Mouse (Mus musculus): ENCODE measurements around the gene Mea1. TPM values are rescaled to one million over a fixed set of nuclear protein-coding genes. Genes with fewer than 3 reads are reported as not detected.
A peak's percentile ranks its signal among the peaks of the same experiment; 100 is the strongest.

Gene Mea1
- polyA plus RNA-seq, 1 experiment from 2014 or later, result 169 TPM

DNA sequence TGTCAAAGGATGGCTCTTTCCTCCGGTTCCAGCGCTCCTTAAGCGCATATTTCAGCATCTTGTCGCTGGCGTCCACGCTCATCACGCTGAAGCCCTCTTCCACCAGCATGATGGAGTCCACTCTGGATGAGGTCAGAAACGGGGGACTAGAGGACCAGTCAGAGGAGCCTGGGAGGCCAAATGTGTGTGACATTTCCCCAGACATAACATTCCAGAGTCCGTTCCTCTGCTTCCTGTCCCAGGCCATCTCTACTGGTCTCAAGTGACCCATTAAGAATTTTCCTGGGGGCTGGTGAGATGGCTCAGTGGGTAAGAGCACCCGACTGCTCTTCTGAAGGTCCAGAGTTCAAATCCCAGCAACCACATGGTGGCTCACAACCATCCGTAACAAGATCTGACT is 48.7 kb downstream of the Mea1 start:
- peaks cover 10% of the 10 kb centered on the region; the same call in 1 of the 2 replicates for H3K36me3 ChIP-seq (ENCODE audit: control insufficient read depth, insufficient read depth, low read length)
- ATAC-seq, result no peak
- H3K4me1 ChIP-seq (ENCODE audit: control insufficient read depth, insufficient read depth, low read length), result peaks cover 8% of the 10 kb centered on the region
- no peak overlapping the region for H3K4me2 ChIP-seq (ENCODE audit: low read depth, low read length)
- H3K27me3 ChIP-seq (replicated peaks; ENCODE audit: control insufficient read depth, insufficient read depth, low read length), result 0 out of 2 replicates have a peak, but pooled peaks cover 5% of the 10 kb centered on the region
- no peak overlapping the region for H3K9ac ChIP-seq (ENCODE audit: low read depth, low read length)
- H3K4me3 ChIP-seq (ENCODE audit: low read length), result no peak overlapping the region
- no peak overlapping the region for H3K27ac ChIP-seq (ENCODE audit: low read length)
- WGBS, result 90% methylated on average over 11 of the region's 11 CpGs
- no peaks in the 10 kb centered on the region for H3K9me3 ChIP-seq (ENCODE audit: control insufficient read depth, low read length)

DNA sequence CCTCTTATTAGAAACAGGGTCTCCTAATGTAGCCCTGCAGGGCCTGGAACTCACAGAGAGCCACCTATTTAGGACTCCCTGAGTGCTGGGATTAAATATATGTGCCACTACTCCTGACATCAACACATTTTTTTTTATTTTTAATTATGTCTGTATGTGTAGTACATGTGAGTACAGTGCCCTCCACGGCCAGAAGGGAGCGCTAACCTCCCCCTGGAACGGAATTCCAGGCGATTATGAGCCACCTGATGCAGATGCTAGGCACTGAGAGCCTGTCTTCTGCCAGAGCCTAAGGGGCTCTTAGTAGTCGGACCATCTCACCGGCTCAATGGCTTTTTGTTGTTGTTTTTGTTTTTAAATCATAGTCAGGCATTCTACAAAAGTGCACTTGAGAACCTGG is 49.4 kb downstream of the Mea1 start:
- ATAC-seq, result no peak
- Histone ChIP-seq H3K4me3 (ENCODE audit: low read length) (no peak overlapping the region), H3K27me3 (replicated peaks; ENCODE audit: control insufficient read depth, insufficient read depth, low read length) (0 out of 2 replicates have a peak, but pooled peaks cover 5% of the 10 kb centered on the region), H3K4me1 (ENCODE audit: control insufficient read depth, insufficient read depth, low read length) (peaks cover 8% of the 10 kb centered on the region), H3K36me3 (ENCODE audit: control insufficient read depth, insufficient read depth, low read length) (peaks cover 8% of the 10 kb centered on the region; the same call in 1 of the 2 replicates), H3K9ac (ENCODE audit: low read depth, low read length) (no peak overlapping the region), H3K9me3 (ENCODE audit: control insufficient read depth, low read length) (no peaks in the 10 kb centered on the region), H3K27ac (ENCODE audit: low read length) (no peak overlapping the region), H3K4me2 (ENCODE audit: low read depth, low read length) (no peak overlapping the region)
- WGBS, result 47% methylated on average over 6 of the region's 6 CpGs

DNA sequence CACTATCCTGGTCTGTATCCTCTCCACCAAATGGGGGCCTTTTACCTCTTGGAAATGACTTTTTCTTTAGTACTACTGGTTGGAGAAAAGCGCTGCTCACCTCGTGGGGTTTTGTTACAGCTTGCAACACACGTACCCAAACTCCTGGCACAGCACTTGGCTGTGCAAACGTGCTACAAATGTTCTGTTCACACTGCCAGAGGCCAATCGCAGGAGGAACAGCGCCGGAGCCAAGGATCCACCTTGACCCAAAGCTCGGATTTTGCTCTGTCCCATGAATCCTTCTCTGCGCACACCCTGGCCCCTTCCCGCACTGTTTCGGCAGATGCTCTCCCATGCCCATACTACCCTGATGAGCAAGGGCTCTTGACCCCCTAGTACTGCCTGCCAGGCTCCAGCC is 49.9 kb downstream of the Mea1 start:
- peak overlapping the region; percentile 63 for H3K4me2 ChIP-seq (ENCODE audit: low read depth, low read length)
- H3K36me3 ChIP-seq (ENCODE audit: control insufficient read depth, insufficient read depth, low read length), result peaks cover 5% of the 10 kb centered on the region; the same call in 1 of the 2 replicates
- no peak overlapping the region for H3K27ac ChIP-seq (ENCODE audit: low read length)
- ATAC-seq, result no peak
- H3K9ac ChIP-seq (ENCODE audit: low read depth, low read length), result peak overlapping the region; percentile 60
- 48% methylated on average over 11 of the region's 11 CpGs for WGBS
- peak overlapping the region; percentile 42 for H3K4me3 ChIP-seq (ENCODE audit: low read length)
- 0 out of 2 replicates have a peak, but pooled peaks cover 5% of the 10 kb centered on the region for H3K27me3 ChIP-seq (replicated peaks; ENCODE audit: control insufficient read depth, insufficient read depth, low read length)
- peaks cover 8% of the 10 kb centered on the region for H3K4me1 ChIP-seq (ENCODE audit: control insufficient read depth, insufficient read depth, low read length)
- H3K9me3 ChIP-seq (ENCODE audit: control insufficient read depth, low read length), result no peaks in the 10 kb centered on the region

DNA sequence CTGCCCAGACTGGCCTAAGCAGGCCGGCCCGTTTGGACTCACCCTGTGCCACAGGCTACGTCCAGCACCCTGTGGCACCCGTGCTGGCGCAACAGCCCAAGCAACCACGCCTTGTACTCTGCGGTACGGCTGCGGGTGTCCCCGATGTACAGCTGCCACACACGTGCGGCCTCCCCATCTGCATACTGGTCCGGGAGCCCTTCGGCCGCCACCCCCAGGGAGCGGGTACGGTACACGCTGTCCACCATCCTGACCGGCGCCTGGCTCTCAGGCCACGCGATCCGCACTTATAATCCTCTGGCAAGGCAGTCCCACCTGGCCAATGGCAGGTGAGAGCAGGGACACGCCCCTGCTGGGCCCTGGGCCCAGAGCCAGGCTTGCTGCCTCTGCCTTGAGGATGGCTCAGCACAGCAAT is 50.3 kb downstream of the Mea1 start, which contains the start of gene Gnmt:
Gene Gnmt (minus strand): TSS at position 265 of the 415 bp plus-strand sequence.
- 14% methylated on average over 24 of the region's 24 CpGs for WGBS
- Histone ChIP-seq H3K27ac (ENCODE audit: low read length) (no peak within 1 kb of the TSS), H3K27me3 (replicated peaks; ENCODE audit: control insufficient read depth, insufficient read depth, low read length) (0 out of 2 replicates have a peak, but pooled peaks cover 5% of the 10 kb centered on the region), H3K4me3 (ENCODE audit: low read length) (peak within 1 kb of the TSS; percentile 42), H3K4me2 (ENCODE audit: low read depth, low read length) (peak within 1 kb of the TSS; percentile 63), H3K9me3 (ENCODE audit: control insufficient read depth, low read length) (no peaks in the 10 kb centered on the region), H3K9ac (ENCODE audit: low read depth, low read length) (peak within 1 kb of the TSS; percentile 60), H3K4me1 (ENCODE audit: control insufficient read depth, insufficient read depth, low read length) (peaks cover 8% of the 10 kb centered on the region), H3K36me3 (ENCODE audit: control insufficient read depth, insufficient read depth, low read length) (peaks cover under 1% of the 10 kb centered on the region; the same call in 1 of the 2 replicates)
- peak; percentile 86 for ATAC-seq

Other genes starting within 250 kb of the Mea1 start
- 0.16 and 0.35 TPM in 2 replicates for gene Crip3, start 249.9 kb upstream of the Mea1 start, polyA plus RNA-seq (2015; fragmentation: Nextera tagmentation; extraction: Ambion mirVana)
- gene Slc22a7, start 240.3 kb upstream of the Mea1 start, polyA plus RNA-seq (2015; fragmentation: Nextera tagmentation; extraction: Ambion mirVana), result not detected in 2 replicates
- 0.15 and 0.16 TPM in 2 replicates for gene Ttbk1, start 191.1 kb upstream of the Mea1 start, polyA plus RNA-seq (2015; fragmentation: Nextera tagmentation; extraction: Ambion mirVana)
- 40.4 and 45.1 TPM in 2 replicates for gene Dnph1, start 182.1 kb upstream of the Mea1 start, polyA plus RNA-seq (2015; fragmentation: Nextera tagmentation; extraction: Ambion mirVana)
- gene Cul9, start 132.4 kb upstream of the Mea1 start, polyA plus RNA-seq (2015; fragmentation: Nextera tagmentation; extraction: Ambion mirVana), result 2.8 and 3.0 TPM in 2 replicates
- 4.9 and 5.9 TPM in 2 replicates for gene Srf, start 122.6 kb upstream of the Mea1 start, polyA plus RNA-seq (2015; fragmentation: Nextera tagmentation; extraction: Ambion mirVana)
- 53.2 and 54.4 TPM in 2 replicates for gene Ptk7, start 49.3 kb upstream of the Mea1 start, polyA plus RNA-seq (2015; fragmentation: Nextera tagmentation; extraction: Ambion mirVana)
- 93.7 and 104 TPM in 2 replicates for gene Klc4, start 32.8 kb upstream of the Mea1 start, polyA plus RNA-seq (2015; fragmentation: Nextera tagmentation; extraction: Ambion mirVana)
- 164 and 170 TPM in 2 replicates for gene Mrpl2, start 32.6 kb upstream of the Mea1 start, polyA plus RNA-seq (2015; fragmentation: Nextera tagmentation; extraction: Ambion mirVana)
- 42.4 and 43.1 TPM in 2 replicates for gene Cul7, start 28.5 kb upstream of the Mea1 start, polyA plus RNA-seq (2015; fragmentation: Nextera tagmentation; extraction: Ambion mirVana)
- 64.8 and 67.4 TPM in 2 replicates for gene Rrp36, start 4.4 kb upstream of the Mea1 start, polyA plus RNA-seq (2015; fragmentation: Nextera tagmentation; extraction: Ambion mirVana)
- gene Klhdc3, start 2.1 kb downstream of the Mea1 start, polyA plus RNA-seq (2015; fragmentation: Nextera tagmentation; extraction: Ambion mirVana), result 107 and 111 TPM in 2 replicates
- 69.7 and 73.4 TPM in 2 replicates for gene Ppp2r5d, start 26.3 kb downstream of the Mea1 start, polyA plus RNA-seq (2015; fragmentation: Nextera tagmentation; extraction: Ambion mirVana)
- 17.1 and 20.8 TPM in 2 replicates for gene Pex6, start 32.7 kb downstream of the Mea1 start, polyA plus RNA-seq (2015; fragmentation: Nextera tagmentation; extraction: Ambion mirVana)
- 8.2 and 10.0 TPM in 2 replicates for gene Gnmt, start 50.4 kb downstream of the Mea1 start, polyA plus RNA-seq (2015; fragmentation: Nextera tagmentation; extraction: Ambion mirVana)
- gene Cnpy3, start 73.4 kb downstream of the Mea1 start, polyA plus RNA-seq (2015; fragmentation: Nextera tagmentation; extraction: Ambion mirVana), result 73.9 and 75.6 TPM in 2 replicates
- gene Ptcra, start 84.9 kb downstream of the Mea1 start, polyA plus RNA-seq (2015; fragmentation: Nextera tagmentation; extraction: Ambion mirVana), result 0.34 and 0.37 TPM in 2 replicates
- 102 and 104 TPM in 2 replicates for gene 2310039H08Rik, start 93.8 kb downstream of the Mea1 start, polyA plus RNA-seq (2015; fragmentation: Nextera tagmentation; extraction: Ambion mirVana)
- 142 and 153 TPM in 2 replicates for gene Rpl7l1, start 103.9 kb downstream of the Mea1 start, polyA plus RNA-seq (2015; fragmentation: Nextera tagmentation; extraction: Ambion mirVana)
- gene Bicral, start 179.7 kb downstream of the Mea1 start, polyA plus RNA-seq (2015; fragmentation: Nextera tagmentation; extraction: Ambion mirVana), result 3.0 TPM in 2 replicates
- 31.8 and 35.8 TPM in 2 replicates for gene Tbcc, start 211.9 kb downstream of the Mea1 start, polyA plus RNA-seq (2015; fragmentation: Nextera tagmentation; extraction: Ambion mirVana)
- not detected in 2 replicates for gene Prph2, start 231.7 kb downstream of the Mea1 start, polyA plus RNA-seq (2015; fragmentation: Nextera tagmentation; extraction: Ambion mirVana)